Mouse (Mus musculus) MEL (cell line): ENCODE measurements at regions not wholly inside any gene's neighbourhood (a gene's known extent, or its start where the extent isn't known, plus 50 kb on each side); places are given as distances from the start of the nearest gene placed in this dataset.

ENCODE experiments used
- DNase-seq: peaks from one replicate; pipeline ENCODE4 v3.0.0; 2011; ENCODE audit warnings: low read depth, low spot score
- H3K27ac ChIP-seq: 2 replicates; pipeline ENCODE4 v1.5.1; 2012; ENCODE audit warnings: low read depth, mild to moderate bottlenecking, control low read depth, low read length, moderate library complexity; ENCODE audit not compliant: control insufficient read depth
- H3K27me3 ChIP-seq, 2 experiments: fragments of 150-350 bp in 1 of 2; sonication (generic) in 1 of 2; 2 replicates each; pipeline ENCODE4 v1.6.1; 2012; ENCODE audit warnings: low read length in 2 of 2, mild to moderate bottlenecking in 2 of 2, improper control_type of control experiment in 1 of 2, moderate library complexity in 1 of 2; ENCODE audit not compliant: insufficient read depth in 2 of 2, control insufficient read depth in 1 of 2
- H3K36me3 ChIP-seq, 2 experiments: 2 replicates each; pipeline ENCODE4 v1.6.1; 2012 to 2014; ENCODE audit warnings: low read length in 2 of 2, improper control_type of control experiment in 1 of 2, inconsistent platforms in 1 of 2, mild to moderate bottlenecking in 1 of 2; ENCODE audit not compliant: insufficient read depth in 2 of 2, control insufficient read depth in 1 of 2
- H3K4me1 ChIP-seq, 2 experiments: fragments of 150-350 bp in 1 of 2; sonication (generic) in 1 of 2; 2 replicates each; pipeline ENCODE4 v1.6.1; 2012; ENCODE audit warnings: low read length in 2 of 2, improper control_type of control experiment in 1 of 2, mild to moderate bottlenecking in 1 of 2; ENCODE audit not compliant: insufficient read depth in 2 of 2, control insufficient read depth in 1 of 2
- H3K4me3 ChIP-seq, 2 experiments: fragments of 150-350 bp in 1 of 2; sonication (generic) in 1 of 2; 2 replicates each; pipeline ENCODE4 v1.5.1; 2012; ENCODE audit warnings: low read depth in 2 of 2, low read length in 2 of 2, mild to moderate bottlenecking in 2 of 2, moderate library complexity in 2 of 2, control low read depth in 1 of 2, improper control_type of control experiment in 1 of 2; ENCODE audit not compliant: control insufficient read depth in 1 of 2, insufficient read depth in 1 of 2
- H3K79me2 ChIP-seq: 2 replicates; pipeline ENCODE4 v1.6.1; 2012; ENCODE audit warnings: mild to moderate bottlenecking, low read length, moderate library complexity; ENCODE audit not compliant: control insufficient read depth, poor library complexity, insufficient read depth
- H3K9ac ChIP-seq: 2 replicates; pipeline ENCODE4 v1.6.1; 2012; ENCODE audit warnings: low read depth, mild to moderate bottlenecking, control low read depth, low read length, moderate library complexity; ENCODE audit not compliant: control insufficient read depth, poor library complexity, severe bottlenecking
- H3K9me3 ChIP-seq: fragments of 150-350 bp; sonication (generic); replicated peaks from 2 replicates; pipeline ENCODE4 v1.6.1; 2012; ENCODE audit warnings: mild to moderate bottlenecking, low read length, improper control_type of control experiment, moderate library complexity; ENCODE audit not compliant: insufficient read depth
- BHLHE40 ChIP-seq: IDR thresholded peaks from 2 replicates; pipeline ENCODE4 v1.6.1; 2012; ENCODE audit warnings: low read depth, mild to moderate bottlenecking, inconsistent platforms, low read length, improper control_type of control experiment, borderline replicate concordance
- CHD2 ChIP-seq: IDR thresholded peaks from 2 replicates; pipeline ENCODE4 v1.6.1; 2011; ENCODE audit warnings: low read length, improper control_type of control experiment
- CTCF ChIP-seq, 3 experiments: IDR thresholded peaks in 2 of 3; conservative IDR thresholded peaks in 1 of 3; 2 replicates each; pipeline ENCODE4 v1.5.1; 2011 to 2012; ENCODE audit warnings: low read length in 3 of 3, low read depth in 2 of 3, mild to moderate bottlenecking in 2 of 3, improper control_type of control experiment in 1 of 3, inconsistent platforms in 1 of 3, mixed read lengths in 1 of 3, moderate library complexity in 1 of 3; ENCODE audit not compliant: control insufficient read depth in 1 of 3, insufficient read depth in 1 of 3, poor library complexity in 1 of 3, severe bottlenecking in 1 of 3
- E2F4 ChIP-seq: IDR thresholded peaks from 2 replicates; pipeline ENCODE4 v1.6.1; 2011; ENCODE audit warnings: low read depth, low read length, improper control_type of control experiment, borderline replicate concordance
- ELF1 ChIP-seq: IDR thresholded peaks from 2 replicates; pipeline ENCODE4 v1.6.1; 2014; ENCODE audit warnings: low read depth, mild to moderate bottlenecking, inconsistent platforms, low read length, improper control_type of control experiment, moderate library complexity
- EP300 ChIP-seq, 2 experiments: IDR thresholded peaks; 2 replicates each; pipeline ENCODE4 v1.6.1; 2011; ENCODE audit warnings: improper control_type of control experiment in 2 of 2, low read length in 2 of 2, low read depth in 1 of 2, mild to moderate bottlenecking in 1 of 2
- ETS1 ChIP-seq: IDR thresholded peaks from 2 replicates; pipeline ENCODE4 v1.6.1; 2012; ENCODE audit warnings: low read depth, mild to moderate bottlenecking, inconsistent platforms, low read length, improper control_type of control experiment, moderate library complexity
- GABPA ChIP-seq: IDR thresholded peaks from 2 replicates; pipeline ENCODE4 v1.6.1; 2012; ENCODE audit warnings: low read depth, mild to moderate bottlenecking, inconsistent platforms, low read length, improper control_type of control experiment, moderate library complexity
- GATA1 ChIP-seq: IDR thresholded peaks from 2 replicates; pipeline ENCODE4 v1.6.1; 2011; ENCODE audit warnings: low read depth, low read length, improper control_type of control experiment
- HCFC1 ChIP-seq: IDR thresholded peaks from 2 replicates; pipeline ENCODE4 v1.6.1; 2012; ENCODE audit warnings: low read depth, mild to moderate bottlenecking, inconsistent platforms, low read length, improper control_type of control experiment, moderate library complexity
- MAFK ChIP-seq: IDR thresholded peaks from 2 replicates; pipeline ENCODE4 v1.6.1; 2011; ENCODE audit warnings: low read depth, mild to moderate bottlenecking, low read length, improper control_type of control experiment, borderline replicate concordance
- MAZ ChIP-seq: IDR thresholded peaks from 2 replicates; pipeline ENCODE4 v1.6.1; 2012; ENCODE audit warnings: low read depth, mild to moderate bottlenecking, inconsistent platforms, low read length, improper control_type of control experiment
- MEF2A ChIP-seq: IDR thresholded peaks from 2 replicates; pipeline ENCODE4 v1.6.1; 2014; ENCODE audit warnings: low read depth, mild to moderate bottlenecking, inconsistent platforms, low read length, improper control_type of control experiment; ENCODE audit not compliant: poor library complexity, insufficient replicate concordance, severe bottlenecking; ENCODE audit errors: extremely low read depth
- MYC ChIP-seq: IDR thresholded peaks from 2 replicates; pipeline ENCODE4 v1.6.1; 2011; ENCODE audit warnings: low read depth, mild to moderate bottlenecking, low read length, improper control_type of control experiment, moderate library complexity
- NELFE ChIP-seq: IDR thresholded peaks from 2 replicates; pipeline ENCODE4 v1.6.1; 2011; ENCODE audit warnings: low read depth, low read length, improper control_type of control experiment
- NRF1 ChIP-seq: IDR thresholded peaks from 2 replicates; pipeline ENCODE4 v1.6.1; 2014; ENCODE audit warnings: low read depth, mild to moderate bottlenecking, inconsistent platforms, low read length, improper control_type of control experiment, moderate library complexity; ENCODE audit not compliant: poor library complexity, insufficient read depth, severe bottlenecking
- POLR2A ChIP-seq, 2 experiments: IDR thresholded peaks; 2 replicates each; pipeline ENCODE4 v1.6.1; 2011 to 2012; ENCODE audit warnings: low read length in 2 of 2, mild to moderate bottlenecking in 2 of 2, control low read depth in 1 of 2, improper control_type of control experiment in 1 of 2, low read depth in 1 of 2, moderate library complexity in 1 of 2; ENCODE audit not compliant: control insufficient read depth in 1 of 2, insufficient read depth in 1 of 2, poor library complexity in 1 of 2
- POLR2AphosphoS2 ChIP-seq: IDR thresholded peaks from 2 replicates; pipeline ENCODE4 v1.6.1; 2011; ENCODE audit warnings: low read length, improper control_type of control experiment
- RAD21 ChIP-seq: IDR thresholded peaks from 2 replicates; pipeline ENCODE4 v1.6.1; 2011; ENCODE audit warnings: mild to moderate bottlenecking, low read depth, low read length, improper control_type of control experiment
- RCOR1 ChIP-seq: IDR thresholded peaks from 2 replicates; pipeline ENCODE4 v1.6.1; 2012; ENCODE audit warnings: low read depth, mild to moderate bottlenecking, inconsistent platforms, low read length, improper control_type of control experiment
- SMC3 ChIP-seq: IDR thresholded peaks from 2 replicates; pipeline ENCODE4 v1.6.1; 2011; ENCODE audit warnings: low read depth, low read length, improper control_type of control experiment
- TAL1 ChIP-seq: IDR thresholded peaks from 2 replicates; pipeline ENCODE4 v1.6.1; 2012; ENCODE audit warnings: mild to moderate bottlenecking, inconsistent platforms, low read length, moderate library complexity, mixed read lengths
- TCF12 ChIP-seq: IDR thresholded peaks from 2 replicates; pipeline ENCODE4 v1.6.1; 2014; ENCODE audit warnings: low read depth, mild to moderate bottlenecking, inconsistent platforms, low read length, improper control_type of control experiment, moderate library complexity
- ZMIZ1 ChIP-seq: IDR thresholded peaks from 2 replicates; pipeline ENCODE4 v1.6.1; 2012; ENCODE audit warnings: low read depth, mild to moderate bottlenecking, inconsistent platforms, low read length, improper control_type of control experiment, moderate library complexity
- ZNF384 ChIP-seq: IDR thresholded peaks from 2 replicates; pipeline ENCODE4 v1.6.1; 2012; ENCODE audit warnings: low read depth, mild to moderate bottlenecking, inconsistent platforms, low read length, improper control_type of control experiment

DNA sequence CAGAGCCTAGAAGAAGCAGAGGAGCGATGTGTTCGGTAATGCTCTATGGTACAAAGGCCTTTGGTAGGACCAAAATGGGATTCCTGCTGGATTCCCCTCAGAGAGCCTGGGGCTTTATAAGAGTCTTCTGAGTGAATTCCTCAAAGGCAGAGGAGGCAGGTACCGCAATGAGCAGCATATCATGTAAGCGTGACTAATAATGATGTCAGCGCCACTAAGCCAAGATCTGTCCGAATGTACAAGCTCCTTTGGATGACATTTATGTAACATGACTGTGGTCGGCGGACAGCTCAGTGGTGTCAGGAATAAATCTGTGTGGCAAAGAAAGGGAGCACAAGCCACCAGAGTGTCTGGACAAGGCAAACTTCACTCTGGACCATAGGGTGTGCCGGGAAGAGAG lies 61.5 kb upstream of the Fer start:
- H3K4me1 ChIP-seq, result no peaks in the 10 kb centered on the region
- DNase-seq, result no peak
- TF ChIP-seq HCFC1 (no peak), GATA1 (no peak), TAL1 (no peak), CTCF (IDR thresholded peaks at IDR 0.05 in 2 of 3, conservative IDR thresholded peaks at IDR 0.05 in 1 of 3; ENCODE audit: control insufficient read depth in 1 of 3, insufficient read depth in 1 of 3, low read depth in 2 of 3, low read length in 3 of 3, poor library complexity in 1 of 3, severe bottlenecking in 1 of 3) (no peak), TCF12 (no peak), NRF1 (no peak), MYC (no peak), BHLHE40 (no peak), POLR2AphosphoS2 (no peak), NELFE (no peak)
- no peak overlapping the region for H3K9ac ChIP-seq
- H3K4me3 ChIP-seq, result no peak overlapping the region
- no peaks in the 10 kb centered on the region for H3K9me3 ChIP-seq
- no peaks in the 10 kb centered on the region for H3K36me3 ChIP-seq
- H3K27me3 ChIP-seq, result no peaks in the 10 kb centered on the region
- H3K79me2 ChIP-seq, result no peaks in the 10 kb centered on the region
- no peak overlapping the region for H3K27ac ChIP-seq

- no peak overlapping the region for H3K27ac ChIP-seq
- no peaks in the 10 kb centered on the region for H3K27me3 ChIP-seq
- H3K9ac ChIP-seq, result no peak overlapping the region
- no peak for DNase-seq
- no peaks in the 10 kb centered on the region for H3K36me3 ChIP-seq
- H3K9me3 ChIP-seq, result no peaks in the 10 kb centered on the region
- TF ChIP-seq MEF2A (no peak), ELF1 (no peak), ZNF384 (no peak), RAD21 (no peak), ZMIZ1 (no peak), POLR2A (IDR thresholded peaks at IDR 0.05; ENCODE audit: control insufficient read depth in 1 of 2, insufficient read depth in 1 of 2, low read depth in 1 of 2, low read length in 2 of 2, poor library complexity in 1 of 2) (no peak)
- TF ChIP-seq, all 39 proteins: peak for 0
- no peaks in the 10 kb centered on the region for H3K79me2 ChIP-seq
- no peak overlapping the region for H3K4me3 ChIP-seq
- no peaks in the 10 kb centered on the region for H3K4me1 ChIP-seq
These were observed 60.0 kb upstream of the Fer start for GRCm38 (mm10) chr17:63802846-63803245.

GRCm38 (mm10) chr17:63803599-63803998 lies 59.3 kb upstream of the Fer start:
- Histone ChIP-seq H3K27me3 (no peaks in the 10 kb centered on the region), H3K27ac (no peak overlapping the region), H3K9ac (no peak overlapping the region), H3K4me1 (no peaks in the 10 kb centered on the region), H3K79me2 (no peaks in the 10 kb centered on the region), H3K36me3 (no peaks in the 10 kb centered on the region), H3K9me3 (no peaks in the 10 kb centered on the region), H3K4me3 (no peak overlapping the region)
- DNase-seq, result peak; percentile 80
- TF ChIP-seq TAL1, result no peak
- TF ChIP-seq POLR2A (IDR thresholded peaks at IDR 0.05; ENCODE audit: control insufficient read depth in 1 of 2, insufficient read depth in 1 of 2, low read depth in 1 of 2, low read length in 2 of 2, poor library complexity in 1 of 2), result no peak
- TF ChIP-seq TCF12, result 0 out of 2 replicates have a peak, but pooled peaks have one; percentile 10
- TF ChIP-seq E2F4, result no peak
- 0 out of 2 replicates have a peak, but pooled peaks have one; percentile 28 for TF ChIP-seq BHLHE40
- no peak for TF ChIP-seq ELF1
- peak; percentile 90 for TF ChIP-seq RAD21
- TF ChIP-seq MAFK, result no peak
- no peak for TF ChIP-seq GABPA
- TF ChIP-seq ETS1, result no peak
- no peak for TF ChIP-seq CHD2
- TF ChIP-seq RCOR1, result no peak
- no peak for TF ChIP-seq NELFE
- TF ChIP-seq EP300 (IDR thresholded peaks at IDR 0.05; ENCODE audit: low read depth in 1 of 2, low read length in 2 of 2), result no peak
- TF ChIP-seq MAZ, result no peak
- no peak for TF ChIP-seq MYC
- peak; percentile 89 to 96 (median 89) for TF ChIP-seq CTCF (IDR thresholded peaks at IDR 0.05 in 2 of 3, conservative IDR thresholded peaks at IDR 0.05 in 1 of 3; ENCODE audit: control insufficient read depth in 1 of 3, insufficient read depth in 1 of 3, low read depth in 2 of 3, low read length in 3 of 3, poor library complexity in 1 of 3, severe bottlenecking in 1 of 3)
- TF ChIP-seq SMC3, result peak; percentile 90
